Mouse (Mus musculus) limb, embryonic 14.5 days (tissue): ENCODE data around the gene Foxo4. TPM values are rescaled to one million over a fixed set of nuclear protein-coding genes. Genes with fewer than 3 reads are reported as not detected.

Experiments
- ATAC-seq: fragments of 200-750 bp; cut with Nextera tagmentation; 2 replicates; pipeline ENCODE4 v1.8.0; 2017; ENCODE audit warnings: low read depth, moderate number of reproducible peaks, moderate TSS enrichment; ENCODE audit not compliant: low FRiP score
- DNase-seq: peaks from one replicate; pipeline ENCODE4 v3.0.0-alpha.2; 2015; ENCODE audit warnings: low spot score
- H3K27ac ChIP-seq: fragments of 300-500 bp; sonication (generic); replicated peaks from 2 replicates; pipeline ENCODE4 v1.5.1; 2014; ENCODE audit warnings: low read depth, mild to moderate bottlenecking, low read length, moderate library complexity, mixed read lengths
- H3K27me3 ChIP-seq: fragments of 300-500 bp; sonication (generic); 2 replicates; pipeline ENCODE4 v1.6.1; 2014; ENCODE audit warnings: low read length, mixed read lengths; ENCODE audit not compliant: control insufficient read depth, insufficient read depth
- H3K36me3 ChIP-seq: fragments of 300-500 bp; sonication (generic); 2 replicates; pipeline ENCODE4 v1.6.1; 2014; ENCODE audit warnings: mild to moderate bottlenecking, low read length, moderate library complexity, mixed read lengths; ENCODE audit not compliant: control insufficient read depth, insufficient read depth
- H3K4me1 ChIP-seq: fragments of 300-500 bp; sonication (generic); 2 replicates; pipeline ENCODE4 v1.6.1; 2014; ENCODE audit warnings: antibody characterized with exemption, low read length, mixed read lengths; ENCODE audit not compliant: control insufficient read depth, insufficient read depth
- H3K4me2 ChIP-seq: fragments of 300-500 bp; sonication (generic); replicated peaks from 2 replicates; pipeline ENCODE4 v1.6.1; 2014; ENCODE audit warnings: low read depth, mild to moderate bottlenecking, low read length, moderate library complexity; ENCODE audit not compliant: severe bottlenecking
- H3K4me3 ChIP-seq: fragments of 300-500 bp; sonication (generic); replicated peaks from 2 replicates; pipeline ENCODE4 v1.5.1; 2014; ENCODE audit warnings: low read length
- H3K9ac ChIP-seq: fragments of 300-500 bp; sonication (generic); 2 replicates; pipeline ENCODE4 v1.6.1; 2014; ENCODE audit warnings: mild to moderate bottlenecking, low read depth, low read length, moderate library complexity; ENCODE audit not compliant: severe bottlenecking
- H3K9me3 ChIP-seq: fragments of 300-500 bp; sonication (generic); 2 replicates; pipeline ENCODE4 v1.6.1; 2016; ENCODE audit warnings: low read length; ENCODE audit not compliant: control insufficient read depth
- POLR2A ChIP-seq: fragments of 200-500 bp; IDR thresholded peaks from 2 replicates; pipeline ENCODE4 v1.8.0; 2012; ENCODE audit warnings: inconsistent platforms, mild to moderate bottlenecking, moderate library complexity, borderline replicate concordance; ENCODE audit not compliant: insufficient read depth, insufficient read length; ENCODE audit errors: extremely low read depth
- WGBS: fragments of 180-500 bp; shearing (Covaris S2); extraction: QIAGEN DNeasy Blood & Tissue Kit; methylation state at CpG from one replicate; pipeline ENCODE4 v1.1.7; 2014; 5-methylcytosine and 5-hydroxymethylcytosine counted together
- polyA plus RNA-seq, 2 experiments: library from polyadenylated mRNA; depleted of rRNA in 1 of 2; stranded (reverse) in 1 of 2; unstranded in 1 of 2; fragments of >200 nt; fragmentation: Nextera tagmentation in 1 of 2; extraction: Ambion mirVana in 1 of 2; gene quantifications; 2 replicates each; pipeline versions ENCODE4 v1.2.1 to v1.2.3; 2012 to 2014

The Foxo4 gene
- polyA plus RNA-seq, 2 experiments = 5.6 to 48.1 TPM

GRCm38 (mm10) chrX:101309299-101309698, 55.0 kb downstream of the Foxo4 start:
- no peaks in the 10 kb centered on the region for H3K27me3 ChIP-seq
- no peak overlapping the region for H3K4me2 ChIP-seq
- H3K4me3 ChIP-seq = no peak overlapping the region

More at GRCm38 (mm10) chrX:101309299-101309698, 55.0 kb downstream of the Foxo4 start:
- WGBS = 91% methylated on average over 5 of the region's 5 CpGs
- Histone ChIP-seq H3K4me1 (no peaks in the 10 kb centered on the region), H3K9me3 (no peaks in the 10 kb centered on the region), H3K27ac (no peak overlapping the region), H3K9ac (no peak overlapping the region), H3K36me3 (peaks cover 22% of the 10 kb centered on the region; the same call in 1 of the 2 replicates)
- no peak for TF ChIP-seq POLR2A
- no peak for DNase-seq
- ATAC-seq = no peak

Other genes starting within 250 kb of the Foxo4 start
- gene Tex11, start 194.9 kb upstream of the Foxo4 start, polyA plus RNA-seq (2012; rRNA removed) = 0.03 and 0.04 TPM in 2 replicates
- gene Tex11, start 194.9 kb upstream of the Foxo4 start, polyA plus RNA-seq (2014; fragmentation: Nextera tagmentation; extraction: Ambion mirVana) = 0.22 TPM in 1 of 2 replicates, not detected in the other
- gene Slc7a3, start 168.5 kb upstream of the Foxo4 start, polyA plus RNA-seq (2012; rRNA removed) = 6.1 and 7.7 TPM in 2 replicates
- gene Slc7a3, start 168.5 kb upstream of the Foxo4 start, polyA plus RNA-seq (2014; fragmentation: Nextera tagmentation; extraction: Ambion mirVana) = 2.6 and 3.0 TPM in 2 replicates
- 37.9 and 42.1 TPM in 2 replicates for gene Snx12, start 32.0 kb upstream of the Foxo4 start, polyA plus RNA-seq (2012; rRNA removed)
- gene Snx12, start 32.0 kb upstream of the Foxo4 start, polyA plus RNA-seq (2014; fragmentation: Nextera tagmentation; extraction: Ambion mirVana) = 52.8 and 56.2 TPM in 2 replicates
- 0.15 TPM in 1 of 2 replicates, not detected in the other for gene Gm614, start 9.5 kb downstream of the Foxo4 start, polyA plus RNA-seq (2012; rRNA removed)
- not detected in 2 replicates for gene Gm614, start 9.5 kb downstream of the Foxo4 start, polyA plus RNA-seq (2014; fragmentation: Nextera tagmentation; extraction: Ambion mirVana)
- 14.0 and 14.9 TPM in 2 replicates for gene Il2rg, start 13.7 kb downstream of the Foxo4 start, polyA plus RNA-seq (2012; rRNA removed)
- gene Il2rg, start 13.7 kb downstream of the Foxo4 start, polyA plus RNA-seq (2014; fragmentation: Nextera tagmentation; extraction: Ambion mirVana) = 14.9 and 15.1 TPM in 2 replicates
- gene Gm20489, start 14.5 kb downstream of the Foxo4 start, polyA plus RNA-seq (2012; rRNA removed) = not detected in 2 replicates
- gene Gm20489, start 14.5 kb downstream of the Foxo4 start, polyA plus RNA-seq (2014; fragmentation: Nextera tagmentation; extraction: Ambion mirVana) = not detected in 2 replicates
- 122 and 193 TPM in 2 replicates for gene Med12, start 19.5 kb downstream of the Foxo4 start, polyA plus RNA-seq (2012; rRNA removed)
- gene Med12, start 19.5 kb downstream of the Foxo4 start, polyA plus RNA-seq (2014; fragmentation: Nextera tagmentation; extraction: Ambion mirVana) = 41.7 and 55.7 TPM in 2 replicates
- 10.3 and 15.6 TPM in 2 replicates for gene Nlgn3, start 44.6 kb downstream of the Foxo4 start, polyA plus RNA-seq (2012; rRNA removed)
- 18.2 and 24.4 TPM in 2 replicates for gene Nlgn3, start 44.6 kb downstream of the Foxo4 start, polyA plus RNA-seq (2014; fragmentation: Nextera tagmentation; extraction: Ambion mirVana)
- 0.09 and 0.19 TPM in 2 replicates for gene Gjb1, start 121.8 kb downstream of the Foxo4 start, polyA plus RNA-seq (2012; rRNA removed)
- not detected in 2 replicates for gene Gjb1, start 121.8 kb downstream of the Foxo4 start, polyA plus RNA-seq (2014; fragmentation: Nextera tagmentation; extraction: Ambion mirVana)
- 105 and 118 TPM in 2 replicates for gene Zmym3, start 166.3 kb downstream of the Foxo4 start, polyA plus RNA-seq (2012; rRNA removed)
- 30.4 and 36.5 TPM in 2 replicates for gene Zmym3, start 166.3 kb downstream of the Foxo4 start, polyA plus RNA-seq (2014; fragmentation: Nextera tagmentation; extraction: Ambion mirVana)
- gene Nono, start 174.8 kb downstream of the Foxo4 start, polyA plus RNA-seq (2012; rRNA removed) = 402 and 421 TPM in 2 replicates
- gene Nono, start 174.8 kb downstream of the Foxo4 start, polyA plus RNA-seq (2014; fragmentation: Nextera tagmentation; extraction: Ambion mirVana) = 362 and 397 TPM in 2 replicates
- gene Itgb1bp2, start 194.6 kb downstream of the Foxo4 start, polyA plus RNA-seq (2012; rRNA removed) = 55.3 and 70.9 TPM in 2 replicates
- gene Itgb1bp2, start 194.6 kb downstream of the Foxo4 start, polyA plus RNA-seq (2014; fragmentation: Nextera tagmentation; extraction: Ambion mirVana) = 35.2 and 47.0 TPM in 2 replicates